Mouse (Mus musculus) cortical plate, adult 2 months (tissue): Measurements from ENCODE around the gene Slc46a1.

Experiments
- CTCF ChIP-seq: fragments of 200-500 bp; IDR thresholded peaks from 2 replicates; pipeline ENCODE4 v1.5.1; 2011; ENCODE audit warnings: mild to moderate bottlenecking, control low read depth, low read length; ENCODE audit not compliant: insufficient read depth; ENCODE audit errors: extremely low read depth
- POLR2A ChIP-seq: fragments of 200-500 bp; IDR thresholded peaks from 2 replicates; pipeline ENCODE4 v1.6.1; 2011; ENCODE audit warnings: mild to moderate bottlenecking, low read length, control low read depth; ENCODE audit not compliant: insufficient read depth; ENCODE audit errors: extremely low read depth

DNA sequence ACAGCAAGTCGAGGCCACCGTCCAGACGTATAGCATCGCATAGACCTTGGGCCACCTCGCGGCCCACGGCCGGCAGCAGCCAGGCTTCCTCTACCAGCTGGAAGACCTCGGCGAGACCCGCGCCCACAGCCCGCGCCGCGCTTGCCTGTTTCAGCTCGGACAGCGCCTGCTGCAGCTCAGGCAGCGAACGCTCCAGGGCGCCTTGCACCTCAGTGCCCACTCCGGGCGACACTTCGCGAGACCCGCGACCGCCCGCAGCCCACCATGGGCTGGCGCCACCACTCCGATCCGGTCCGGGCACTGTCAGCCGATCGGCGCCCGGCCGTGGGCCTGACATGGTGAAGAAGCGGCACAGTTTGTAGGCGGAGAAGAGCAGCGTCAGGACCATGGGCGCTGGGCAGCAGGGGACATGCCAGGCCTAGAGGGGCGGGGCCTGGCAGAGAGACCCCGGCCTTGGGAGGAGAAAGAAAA lies 31.6 kb downstream of the Slc46a1 start:
- TF ChIP-seq POLR2A (no peak), CTCF (no peak)
